Mouse (Mus musculus) heart, postnatal 0 days (tissue): ENCODE measurements around the gene Cux1. TPM values are rescaled to one million over a fixed set of nuclear protein-coding genes. Genes with fewer than 3 reads are reported as not detected.

Source experiments
- ATAC-seq: fragments of 200-750 bp; cut with Nextera tagmentation; 2 replicates; pipeline ENCODE4 v1.8.0; 2017; ENCODE audit warnings: low read depth, moderate number of reproducible peaks, moderate library complexity; ENCODE audit not compliant: insufficient read depth
- DNase-seq: peaks from one replicate; pipeline ENCODE4 v3.0.0-alpha.2; 2016; ENCODE audit warnings: low spot score
- H3K27ac ChIP-seq: fragments of 300-500 bp; sonication (generic); 2 replicates; pipeline ENCODE4 v1.5.1; 2014; ENCODE audit warnings: low read depth, mild to moderate bottlenecking
- H3K27me3 ChIP-seq: fragments of 300-500 bp; sonication (generic); 2 replicates; pipeline ENCODE4 v1.6.1; 2014; ENCODE audit warnings: low read length, mixed read lengths; ENCODE audit not compliant: control insufficient read depth, insufficient read depth
- H3K36me3 ChIP-seq: fragments of 300-500 bp; sonication (generic); replicated peaks from 2 replicates; pipeline ENCODE4 v1.6.1; 2014; ENCODE audit warnings: low read length, mixed read lengths; ENCODE audit not compliant: control insufficient read depth, insufficient read depth
- H3K4me1 ChIP-seq: fragments of 300-500 bp; sonication (generic); 2 replicates; pipeline ENCODE4 v1.6.1; 2014; ENCODE audit warnings: antibody characterized with exemption; ENCODE audit not compliant: control insufficient read depth, insufficient read depth
- H3K4me2 ChIP-seq: fragments of 300-500 bp; sonication (generic); 2 replicates; pipeline ENCODE4 v1.6.1; 2014; ENCODE audit warnings: low read depth, mild to moderate bottlenecking, low read length, moderate library complexity
- H3K4me3 ChIP-seq: fragments of 300-500 bp; sonication (generic); 2 replicates; pipeline ENCODE4 v1.5.1; 2014; ENCODE audit warnings: low read depth, low read length
- H3K9ac ChIP-seq: fragments of 300-500 bp; sonication (generic); replicated peaks from 2 replicates; pipeline ENCODE4 v1.6.1; 2014; ENCODE audit warnings: low read depth, low read length, mixed read lengths
- H3K9me3 ChIP-seq: fragments of 300-500 bp; sonication (generic); replicated peaks from 2 replicates; pipeline ENCODE4 v1.6.1; 2016; ENCODE audit warnings: low read length; ENCODE audit not compliant: control insufficient read depth
- CTCF ChIP-seq: IDR thresholded peaks from 2 replicates; pipeline ENCODE4 v1.5.1; 2016; ENCODE audit warnings: antibody characterized with exemption, control low read depth, low read depth
- EP300 ChIP-seq: IDR thresholded peaks from 2 replicates; pipeline ENCODE4 v1.6.1; 2016; ENCODE audit warnings: antibody characterized with exemption, low read depth
- WGBS: fragments of 180-500 bp; shearing (Covaris S2); extraction: QIAGEN DNeasy Blood & Tissue Kit; methylation state at CpG from one replicate; pipeline ENCODE4 v1.1.7; 2014; 5-methylcytosine and 5-hydroxymethylcytosine counted together
- polyA plus RNA-seq: library from polyadenylated mRNA; unstranded; fragments of >200 nt; fragmentation: Nextera tagmentation; extraction: Ambion mirVana; gene quantifications from 2 replicates; pipeline ENCODE4 v1.2.1, GENCODE M21; 2015
- total RNA-seq: library from RNA; depleted of rRNA; stranded (reverse); fragments of >200 nt; gene quantifications from 2 replicates; pipeline ENCODE4 v1.2.3, GENCODE M21; 2014; ENCODE audit warnings: low replicate concordance

Cux1 gene
- total and polyA plus RNA-seq, 2 experiments from 2014 or later = 50.7 to 89.5 TPM

GRCm38 (mm10) chr5:136372276-136372675, 195.0 kb downstream of the Cux1 start:
- H3K27ac ChIP-seq = no peak overlapping the region
- H3K27me3 ChIP-seq = no peaks in the 10 kb centered on the region
- H3K9me3 ChIP-seq = no peaks in the 10 kb centered on the region
- 82% methylated on average over 3 of the region's 3 CpGs for WGBS
- no peak for ATAC-seq
- H3K4me2 ChIP-seq = no peak overlapping the region
- peaks cover 24% of the 10 kb centered on the region for H3K4me1 ChIP-seq
- H3K9ac ChIP-seq = no peak overlapping the region
- H3K4me3 ChIP-seq = no peak overlapping the region
- TF ChIP-seq EP300 = no peak
- TF ChIP-seq CTCF = no peak
- H3K36me3 ChIP-seq = peaks cover 27% of the 10 kb centered on the region
- DNase-seq = no peak

- H3K9ac ChIP-seq = no peak overlapping the region
- DNase-seq (no peak), ATAC-seq (no peak)
- H3K27ac ChIP-seq = no peak overlapping the region
- no peaks in the 10 kb centered on the region for H3K27me3 ChIP-seq
- no peak overlapping the region for H3K4me3 ChIP-seq
- no peak overlapping the region for H3K4me2 ChIP-seq
- 55% methylated on average over 7 of the region's 7 CpGs for WGBS
- TF ChIP-seq CTCF (no peak), EP300 (no peak)
- no peaks in the 10 kb centered on the region for H3K4me1 ChIP-seq
- H3K9me3 ChIP-seq = no peaks in the 10 kb centered on the region
- peaks cover 61% of the 10 kb centered on the region for H3K36me3 ChIP-seq
Measured at GRCm38 (mm10) chr5:136363421-136363820, 203.9 kb downstream of the Cux1 start.

GRCm38 (mm10) chr5:136362473-136363230, 204.6 kb downstream of the Cux1 start:
- no peak for ATAC-seq
- Histone ChIP-seq H3K4me2 (no peak overlapping the region), H3K9ac (no peak overlapping the region), H3K9me3 (no peaks in the 10 kb centered on the region), H3K4me3 (no peak overlapping the region), H3K4me1 (no peaks in the 10 kb centered on the region), H3K27ac (no peak overlapping the region), H3K36me3 (peaks cover 56% of the 10 kb centered on the region), H3K27me3 (no peaks in the 10 kb centered on the region)
- no peak for DNase-seq
- TF ChIP-seq EP300 = no peak
- TF ChIP-seq CTCF = no peak
- 83% methylated on average over 6 of the region's 6 CpGs for WGBS

- no peaks in the 10 kb centered on the region for H3K4me1 ChIP-seq
- WGBS = 91% methylated on average over 5 of the region's 5 CpGs
- no peaks in the 10 kb centered on the region for H3K9me3 ChIP-seq
- ATAC-seq = no peak
- no peaks in the 10 kb centered on the region for H3K27me3 ChIP-seq
- no peak overlapping the region for H3K4me2 ChIP-seq
- H3K36me3 ChIP-seq = peaks cover 61% of the 10 kb centered on the region
- TF ChIP-seq CTCF (no peak), EP300 (no peak)
- no peak overlapping the region for H3K9ac ChIP-seq
- no peak for DNase-seq
- no peak overlapping the region for H3K27ac ChIP-seq
- H3K4me3 ChIP-seq = no peak overlapping the region
Measured at GRCm38 (mm10) chr5:136362021-136362420, 205.3 kb downstream of the Cux1 start.

GRCm38 (mm10) chr5:136357227-136357626, 210.1 kb downstream of the Cux1 start:
- 75% methylated on average over 2 of the region's 2 CpGs for whole genome bisulfite sequencing
- no peaks in the 10 kb centered on the region for H3K27me3 ChIP-seq
- H3K4me2 ChIP-seq = no peak overlapping the region
- no peak for DNase-seq
- no peak for ATAC-seq
- H3K4me1 ChIP-seq = peaks cover 9% of the 10 kb centered on the region; the same call in 1 of the 2 replicates
- TF ChIP-seq CTCF (no peak), EP300 (no peak)
- no peak overlapping the region for H3K27ac ChIP-seq
- H3K9me3 ChIP-seq = no peaks in the 10 kb centered on the region
- H3K4me3 ChIP-seq = no peak overlapping the region
- no peak overlapping the region for H3K9ac ChIP-seq
- peaks cover 47% of the 10 kb centered on the region for H3K36me3 ChIP-seq
